Mouse (Mus musculus) neural tube, embryonic 12.5 days (tissue): ENCODE data around the gene Sez6. TPM values are rescaled to one million over a fixed set of nuclear protein-coding genes. Genes with fewer than 3 reads are reported as not detected.

Experiments
- ATAC-seq: fragments of 200-750 bp; cut with Nextera tagmentation; 2 replicates; pipeline ENCODE4 v1.8.0; 2017; ENCODE audit warnings: low read depth, mild to moderate bottlenecking, moderate TSS enrichment, moderate library complexity; ENCODE audit not compliant: low FRiP score
- H3K27ac ChIP-seq: fragments of 300-500 bp; sonication (generic); 2 replicates; pipeline ENCODE4 v1.5.1; 2016
- H3K27me3 ChIP-seq: fragments of 300-500 bp; sonication (generic); replicated peaks from 2 replicates; pipeline ENCODE4 v1.6.1; 2016; ENCODE audit warnings: mild to moderate bottlenecking
- H3K36me3 ChIP-seq: fragments of 300-500 bp; sonication (generic); 2 replicates; pipeline ENCODE4 v1.6.1; 2016; ENCODE audit warnings: mild to moderate bottlenecking
- H3K4me1 ChIP-seq: fragments of 300-500 bp; sonication (generic); 2 replicates; pipeline ENCODE4 v1.6.1; 2016
- H3K4me2 ChIP-seq: fragments of 300-500 bp; sonication (generic); replicated peaks from 2 replicates; pipeline ENCODE4 v1.6.1; 2016; ENCODE audit warnings: mild to moderate bottlenecking
- H3K4me3 ChIP-seq: fragments of 300-500 bp; sonication (generic); 2 replicates; pipeline ENCODE4 v1.5.1; 2016
- H3K9ac ChIP-seq: fragments of 300-500 bp; sonication (generic); 2 replicates; pipeline ENCODE4 v1.6.1; 2016; ENCODE audit warnings: mild to moderate bottlenecking
- H3K9me3 ChIP-seq: fragments of 300-500 bp; sonication (generic); 2 replicates; pipeline ENCODE4 v1.6.1; 2016; ENCODE audit warnings: mild to moderate bottlenecking
- WGBS: fragments of 180-500 bp; shearing (Covaris S2); methylation state at CpG from one replicate; pipeline ENCODE4 v1.1.7; 2016; 5-methylcytosine and 5-hydroxymethylcytosine counted together
- polyA plus RNA-seq: library from polyadenylated mRNA; unstranded; fragments of >200 nt; fragmentation: Nextera tagmentation; extraction: Ambion mirVana; gene quantifications from 2 replicates; pipeline ENCODE4 v1.2.1, GENCODE M21; 2016

The Sez6 gene
- polyA plus RNA-seq, 1 experiment from 2014 or later = 51.4 TPM

GRCm38 (mm10) chr11:77909376-77909775 lies 21.2 kb upstream of the Sez6 start:
- Histone ChIP-seq H3K9ac (no peak overlapping the region), H3K4me2 (no peak overlapping the region), H3K4me3 (no peak overlapping the region), H3K27ac (no peak overlapping the region), H3K9me3 (no peaks in the 10 kb centered on the region), H3K4me1 (peaks cover 10% of the 10 kb centered on the region), H3K36me3 (no peaks in the 10 kb centered on the region), H3K27me3 (peaks cover 43% of the 10 kb centered on the region)
- ATAC-seq = no peak
- WGBS = 45% methylated on average over 5 of the region's 5 CpGs

- H3K27ac ChIP-seq = no peak overlapping the region
- H3K27me3 ChIP-seq = peaks cover 47% of the 10 kb centered on the region
- no peak for ATAC-seq
- H3K9me3 ChIP-seq = no peaks in the 10 kb centered on the region
- H3K4me2 ChIP-seq = no peak overlapping the region
- no peaks in the 10 kb centered on the region for H3K36me3 ChIP-seq
- H3K4me3 ChIP-seq = no peak overlapping the region
- H3K4me1 ChIP-seq = peaks cover 14% of the 10 kb centered on the region
- no peak overlapping the region for H3K9ac ChIP-seq
- 38% methylated on average over 6 of the region's 6 CpGs for WGBS
These were observed 20.8 kb upstream of the Sez6 start for GRCm38 (mm10) chr11:77909776-77910175.

- H3K36me3 ChIP-seq = no peaks in the 10 kb centered on the region
- H3K27me3 ChIP-seq = peaks cover 58% of the 10 kb centered on the region
- H3K9me3 ChIP-seq = no peaks in the 10 kb centered on the region
- peaks cover 10% of the 10 kb centered on the region for H3K4me1 ChIP-seq
- H3K4me2 ChIP-seq = no peak overlapping the region
- H3K4me3 ChIP-seq = no peak overlapping the region
- ATAC-seq = no peak
- 23% methylated on average over 6 of the region's 6 CpGs for WGBS
- H3K9ac ChIP-seq = no peak overlapping the region
- H3K27ac ChIP-seq = no peak overlapping the region
These were observed 17.1 kb upstream of the Sez6 start for GRCm38 (mm10) chr11:77913505-77913904.

- H3K27me3 ChIP-seq = peaks cover 52% of the 10 kb centered on the region
- peak overlapping the region; percentile 35 for H3K9ac ChIP-seq
- H3K27ac ChIP-seq = no peak overlapping the region
- peaks cover 10% of the 10 kb centered on the region for H3K4me1 ChIP-seq
- peak overlapping the region; percentile 47 for H3K4me2 ChIP-seq
- H3K36me3 ChIP-seq = no peaks in the 10 kb centered on the region
- no peaks in the 10 kb centered on the region for H3K9me3 ChIP-seq
- WGBS = 3% methylated on average over 32 of the region's 32 CpGs
- no peak for ATAC-seq
- H3K4me3 ChIP-seq = peak overlapping the region; percentile 16; the same call in 1 of the 2 replicates
These were observed 15.9 kb upstream of the Sez6 start for GRCm38 (mm10) chr11:77914598-77915260.

GRCm38 (mm10) chr11:77916741-77917140 lies 13.9 kb upstream of the Sez6 start:
- Histone ChIP-seq H3K4me2 (no peak overlapping the region), H3K27ac (no peak overlapping the region), H3K4me1 (peaks cover 10% of the 10 kb centered on the region), H3K9ac (no peak overlapping the region), H3K4me3 (no peak overlapping the region), H3K9me3 (no peaks in the 10 kb centered on the region), H3K27me3 (peaks cover 48% of the 10 kb centered on the region), H3K36me3 (no peaks in the 10 kb centered on the region)
- no peak for ATAC-seq
- WGBS = 78% methylated on average over 4 of the region's 4 CpGs

- H3K36me3 ChIP-seq = no peaks in the 10 kb centered on the region
- ATAC-seq = no peak
- no peak overlapping the region for H3K4me3 ChIP-seq
- no peak overlapping the region for H3K4me2 ChIP-seq
- H3K27ac ChIP-seq = no peak overlapping the region
- peaks cover 51% of the 10 kb centered on the region for H3K27me3 ChIP-seq
- 64% methylated on average over 10 of the region's 10 CpGs for WGBS
- peaks cover 10% of the 10 kb centered on the region for H3K4me1 ChIP-seq
- no peak overlapping the region for H3K9ac ChIP-seq
- no peaks in the 10 kb centered on the region for H3K9me3 ChIP-seq
These were observed 13.4 kb upstream of the Sez6 start for GRCm38 (mm10) chr11:77917166-77917565.

- no peaks in the 10 kb centered on the region for H3K9me3 ChIP-seq
- H3K4me3 ChIP-seq = no peak overlapping the region
- H3K4me1 ChIP-seq = peaks cover 23% of the 10 kb centered on the region
- no peak for ATAC-seq
- H3K4me2 ChIP-seq = no peak overlapping the region
- H3K27me3 ChIP-seq = peaks cover 21% of the 10 kb centered on the region
- H3K9ac ChIP-seq = no peak overlapping the region
- H3K27ac ChIP-seq = no peak overlapping the region
- H3K36me3 ChIP-seq = no peaks in the 10 kb centered on the region
- whole genome bisulfite sequencing = 61% methylated on average over 4 of the region's 4 CpGs
These were observed 7.3 kb upstream of the Sez6 start for GRCm38 (mm10) chr11:77923285-77923684.

GRCm38 (mm10) chr11:77925836-77926657 lies 4.6 kb upstream of the Sez6 start:
- H3K27ac ChIP-seq = no peak overlapping the region; the same call in 1 of the 2 replicates
- peak overlapping the region; percentile 7; the same call in 1 of the 2 replicates for H3K4me2 ChIP-seq
- 0 out of 2 replicates have a peak, but pooled peaks have one; percentile 25 for ATAC-seq
- H3K36me3 ChIP-seq = no peaks in the 10 kb centered on the region
- H3K27me3 ChIP-seq = peaks cover 35% of the 10 kb centered on the region
- H3K4me1 ChIP-seq = peaks cover 36% of the 10 kb centered on the region
- no peak overlapping the region for H3K4me3 ChIP-seq
- 27% methylated on average over 9 of the region's 9 CpGs for WGBS
- no peak overlapping the region for H3K9ac ChIP-seq
- no peaks in the 10 kb centered on the region for H3K9me3 ChIP-seq

GRCm38 (mm10) chr11:77926666-77927065 lies 3.9 kb upstream of the Sez6 start:
- ATAC-seq = no peak
- H3K36me3 ChIP-seq = no peaks in the 10 kb centered on the region
- H3K27me3 ChIP-seq = peaks cover 40% of the 10 kb centered on the region
- 8% methylated on average over 9 of the region's 9 CpGs for WGBS
- H3K9ac ChIP-seq = no peak overlapping the region
- no peaks in the 10 kb centered on the region for H3K9me3 ChIP-seq
- H3K27ac ChIP-seq = no peak overlapping the region
- peak overlapping the region; percentile 7; the same call in 1 of the 2 replicates for H3K4me2 ChIP-seq
- H3K4me1 ChIP-seq = peaks cover 42% of the 10 kb centered on the region
- H3K4me3 ChIP-seq = no peak overlapping the region

GRCm38 (mm10) chr11:77927837-77928236 lies 2.8 kb upstream of the Sez6 start:
- no peak overlapping the region for H3K4me2 ChIP-seq
- peaks cover 46% of the 10 kb centered on the region for H3K27me3 ChIP-seq
- peaks cover 51% of the 10 kb centered on the region for H3K4me1 ChIP-seq
- H3K36me3 ChIP-seq = no peaks in the 10 kb centered on the region
- no peaks in the 10 kb centered on the region for H3K9me3 ChIP-seq
- no peak for ATAC-seq
- H3K27ac ChIP-seq = no peak overlapping the region
- 69% methylated on average over 5 of the region's 5 CpGs for WGBS
- no peak overlapping the region for H3K4me3 ChIP-seq
- no peak overlapping the region for H3K9ac ChIP-seq

GRCm38 (mm10) chr11:77931541-77932433 lies 1.2 kb downstream of the Sez6 start:
- Histone ChIP-seq H3K9me3 (no peaks in the 10 kb centered on the region), H3K9ac (peak overlapping the region; percentile 81), H3K27ac (peak overlapping the region; percentile 83; the same call in 1 of the 2 replicates), H3K36me3 (no peaks in the 10 kb centered on the region), H3K4me1 (peaks cover 47% of the 10 kb centered on the region), H3K4me3 (peak overlapping the region; percentile 68), H3K27me3 (peaks cover 79% of the 10 kb centered on the region), H3K4me2 (peak overlapping the region; percentile 96)
- WGBS = 2% methylated on average over 41 of the region's 41 CpGs
- no peak for ATAC-seq

GRCm38 (mm10) chr11:77932576-77932975 lies 2.0 kb downstream of the Sez6 start:
- Histone ChIP-seq H3K9me3 (no peaks in the 10 kb centered on the region), H3K4me3 (peak overlapping the region; percentile 68), H3K27me3 (peaks cover 82% of the 10 kb centered on the region), H3K36me3 (no peaks in the 10 kb centered on the region), H3K27ac (no peak overlapping the region), H3K9ac (peak overlapping the region; percentile 81), H3K4me2 (peak overlapping the region; percentile 96), H3K4me1 (peaks cover 47% of the 10 kb centered on the region)
- ATAC-seq = no peak
- 41% methylated on average over 5 of the region's 5 CpGs for WGBS
